Mouse (Mus musculus): ENCODE data around the gene Vmn2r7. TPM values are rescaled to one million over a fixed set of nuclear protein-coding genes. Genes with fewer than 3 reads are reported as not detected.
"Not testable (repeated sequence)": the region's sequence is repeated elsewhere in the genome, so short reads cannot be mapped to it uniquely, and the experiment has no call there.

Vmn2r7 gene
- polyA plus RNA-seq (2015; fragmentation: Nextera tagmentation; extraction: Ambion mirVana): not detected in 2 replicates

GRCm38 (mm10) chr3:64844665-64845064 is at the start of gene Vmn2r7:
Gene Vmn2r7, minus strand, starts transcription at chr3:64844765.
- ATAC-seq (ENCODE audit: low FRiP score, low read depth); H3K9me3 ChIP-seq; H3K4me3 ChIP-seq; H3K4me2 ChIP-seq; H3K36me3 ChIP-seq; H3K9ac ChIP-seq; H3K27me3 ChIP-seq; H3K4me1 ChIP-seq (replicated peaks); H3K27ac ChIP-seq (replicated peaks): not testable (repeated sequence)
- WGBS: 94% methylated on average over 2 of the region's 3 CpGs

DNA sequence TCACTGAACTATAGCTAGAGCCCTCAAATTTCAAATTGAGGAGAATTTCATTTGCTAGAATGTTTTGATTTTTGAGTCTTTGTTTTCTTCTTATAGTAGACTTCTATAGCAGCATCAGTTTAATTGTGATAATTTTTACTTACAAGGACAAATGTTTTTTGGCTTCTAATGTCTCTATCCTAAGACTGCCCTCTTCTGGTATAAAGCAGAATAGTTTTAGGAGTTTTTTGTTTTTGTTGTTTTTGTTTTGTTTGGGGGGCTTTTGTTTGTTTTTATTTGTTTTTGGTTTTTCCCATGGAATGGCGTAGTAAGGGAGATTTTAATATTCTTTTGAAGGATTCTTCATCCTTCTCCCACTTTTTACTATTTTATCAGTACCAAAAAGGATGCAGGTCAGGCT is 45.2 kb upstream of the Vmn2r7 start:
- no peak for ATAC-seq (ENCODE audit: low FRiP score, low read depth)
- WGBS: 70% methylated on average over 1 of the region's 1 CpGs
- Histone ChIP-seq H3K27ac (replicated peaks) (no peak overlapping the region), H3K9ac (no peak overlapping the region), H3K9me3 (no peaks in the 10 kb centered on the region), H3K4me1 (replicated peaks) (no peaks in the 10 kb centered on the region), H3K4me2 (no peak overlapping the region), H3K36me3 (no peaks in the 10 kb centered on the region), H3K4me3 (no peak overlapping the region), H3K27me3 (no peaks in the 10 kb centered on the region)

DNA sequence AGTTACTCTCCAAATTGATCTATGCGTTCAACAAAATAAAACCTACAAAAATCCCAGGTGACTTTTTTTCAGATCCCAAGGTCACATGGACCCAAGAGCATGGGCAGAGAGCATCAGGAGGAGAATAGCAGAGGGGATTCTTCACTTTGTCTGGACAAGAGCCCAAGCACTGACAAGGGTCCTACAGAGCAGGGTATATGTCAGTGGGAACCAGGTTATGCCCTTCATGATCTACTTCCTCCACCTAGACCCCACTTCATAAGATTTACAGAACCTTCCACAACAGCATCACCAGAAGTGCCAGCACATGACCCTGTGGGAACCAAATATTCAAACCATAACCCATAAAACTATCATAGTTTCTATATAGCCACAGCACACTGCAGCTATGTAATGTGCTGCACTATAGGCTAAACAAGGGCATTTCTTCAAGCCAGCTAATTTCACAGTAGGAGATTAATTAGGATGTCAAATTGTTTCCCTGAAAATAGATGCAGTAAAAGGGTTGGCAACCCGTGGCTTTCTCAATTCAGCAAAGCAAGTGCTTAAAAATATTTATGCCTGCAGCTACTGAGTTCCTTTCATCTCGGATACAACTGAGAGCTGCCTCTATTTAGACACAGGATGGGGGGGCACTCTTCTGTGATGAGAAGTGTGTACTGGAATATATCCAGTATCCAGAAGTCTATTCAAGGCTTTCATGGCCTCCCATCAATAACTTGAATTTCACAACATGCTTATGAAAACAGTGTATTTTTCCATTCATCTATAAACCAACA is 33.8 kb upstream of the Vmn2r7 start:
- Histone ChIP-seq H3K9me3 (no peaks in the 10 kb centered on the region), H3K27me3 (no peaks in the 10 kb centered on the region), H3K4me1 (replicated peaks) (no peaks in the 10 kb centered on the region), H3K27ac (replicated peaks) (no peak overlapping the region), H3K4me2 (no peak overlapping the region), H3K36me3 (no peaks in the 10 kb centered on the region), H3K9ac (no peak overlapping the region), H3K4me3 (no peak overlapping the region)
- WGBS: 46% methylated on average over 3 of the region's 3 CpGs
- ATAC-seq (ENCODE audit: low FRiP score, low read depth): peak; percentile 42; the same call in 1 of the 2 replicates

GRCm38 (mm10) chr3:64876669-64877068 is 32.1 kb upstream of the Vmn2r7 start:
- no peak overlapping the region for H3K4me2 ChIP-seq
- H3K36me3 ChIP-seq: no peaks in the 10 kb centered on the region
- ATAC-seq (ENCODE audit: low FRiP score, low read depth): no peak
- WGBS: 64% methylated on average over 1 of the region's 1 CpGs
- H3K9me3 ChIP-seq: no peaks in the 10 kb centered on the region
- no peaks in the 10 kb centered on the region for H3K4me1 ChIP-seq (replicated peaks)
- no peaks in the 10 kb centered on the region for H3K27me3 ChIP-seq
- H3K27ac ChIP-seq (replicated peaks): no peak overlapping the region
- no peak overlapping the region for H3K9ac ChIP-seq
- no peak overlapping the region for H3K4me3 ChIP-seq

GRCm38 (mm10) chr3:64842881-64843280 is 1.7 kb downstream of the Vmn2r7 start:
- WGBS: 98% methylated on average over 2 of the region's 2 CpGs

GRCm38 (mm10) chr3:64842299-64842698 is 2.3 kb downstream of the Vmn2r7 start:
- H3K4me3 ChIP-seq: no peak overlapping the region
- no peak for ATAC-seq (ENCODE audit: low FRiP score, low read depth)
- 8% methylated on average over 4 of the region's 4 CpGs for WGBS

More at GRCm38 (mm10) chr3:64842881-64843280, 1.7 kb downstream of the Vmn2r7 start:
- H3K9me3 ChIP-seq: no peaks in the 10 kb centered on the region
- H3K4me2 ChIP-seq: no peak overlapping the region
- ATAC-seq (ENCODE audit: low FRiP score, low read depth): no peak
- H3K27me3 ChIP-seq: no peaks in the 10 kb centered on the region
- H3K36me3 ChIP-seq: no peaks in the 10 kb centered on the region
- H3K9ac ChIP-seq: no peak overlapping the region
- no peak overlapping the region for H3K27ac ChIP-seq (replicated peaks)
- no peaks in the 10 kb centered on the region for H3K4me1 ChIP-seq (replicated peaks)
- H3K4me3 ChIP-seq: no peak overlapping the region

DNA sequence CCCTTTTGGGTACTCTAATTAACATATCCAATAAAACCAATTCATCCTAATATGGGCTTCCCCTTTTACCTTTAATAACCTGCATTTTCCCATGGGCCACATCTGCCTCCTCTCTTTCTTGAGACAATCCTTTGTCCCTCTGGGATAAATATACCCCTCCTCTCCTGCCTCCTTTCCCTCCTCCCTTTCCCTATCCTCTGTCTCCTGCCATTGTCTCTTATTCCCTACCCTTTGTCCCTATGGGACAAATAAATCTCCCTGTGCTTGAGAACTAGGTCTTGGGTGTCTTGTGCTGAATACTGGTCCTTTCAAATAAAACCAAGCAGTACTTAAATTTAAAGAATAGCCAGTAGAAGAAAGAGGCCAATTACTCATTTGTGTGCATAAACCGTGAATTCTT is 13.4 kb downstream of the Vmn2r7 start:
- no peaks in the 10 kb centered on the region for H3K36me3 ChIP-seq
- no peaks in the 10 kb centered on the region for H3K27me3 ChIP-seq
- no peaks in the 10 kb centered on the region for H3K9me3 ChIP-seq
- WGBS: 55% methylated on average over 1 of the region's 1 CpGs
- no peak overlapping the region for H3K4me2 ChIP-seq
- no peak for ATAC-seq (ENCODE audit: low FRiP score, low read depth)
- no peak overlapping the region for H3K9ac ChIP-seq
- H3K27ac ChIP-seq (replicated peaks): no peak overlapping the region
- no peaks in the 10 kb centered on the region for H3K4me1 ChIP-seq (replicated peaks)
- H3K4me3 ChIP-seq: no peak overlapping the region

More at GRCm38 (mm10) chr3:64842299-64842698, 2.3 kb downstream of the Vmn2r7 start:
- H3K4me2 ChIP-seq: no peak overlapping the region
- H3K4me1 ChIP-seq (replicated peaks): no peaks in the 10 kb centered on the region
- no peak overlapping the region for H3K27ac ChIP-seq (replicated peaks)
- no peaks in the 10 kb centered on the region for H3K27me3 ChIP-seq
- H3K36me3 ChIP-seq: no peaks in the 10 kb centered on the region
- H3K9ac ChIP-seq: no peak overlapping the region
- no peaks in the 10 kb centered on the region for H3K9me3 ChIP-seq

GRCm38 (mm10) chr3:64791245-64791591 is 53.3 kb downstream of the Vmn2r7 start:
- Histone ChIP-seq H3K9ac (no peak overlapping the region), H3K4me3 (no peak overlapping the region), H3K36me3 (no peaks in the 10 kb centered on the region), H3K27me3 (0 out of 2 replicates have a peak, but pooled peaks cover 3% of the 10 kb centered on the region), H3K4me1 (replicated peaks) (no peaks in the 10 kb centered on the region), H3K4me2 (no peak overlapping the region), H3K9me3 (no peaks in the 10 kb centered on the region), H3K27ac (replicated peaks) (no peak overlapping the region)
- WGBS: 51% methylated on average over 6 of the region's 6 CpGs
- peak; percentile 38; the same call in 1 of the 2 replicates for ATAC-seq (ENCODE audit: low FRiP score, low read depth)

DNA sequence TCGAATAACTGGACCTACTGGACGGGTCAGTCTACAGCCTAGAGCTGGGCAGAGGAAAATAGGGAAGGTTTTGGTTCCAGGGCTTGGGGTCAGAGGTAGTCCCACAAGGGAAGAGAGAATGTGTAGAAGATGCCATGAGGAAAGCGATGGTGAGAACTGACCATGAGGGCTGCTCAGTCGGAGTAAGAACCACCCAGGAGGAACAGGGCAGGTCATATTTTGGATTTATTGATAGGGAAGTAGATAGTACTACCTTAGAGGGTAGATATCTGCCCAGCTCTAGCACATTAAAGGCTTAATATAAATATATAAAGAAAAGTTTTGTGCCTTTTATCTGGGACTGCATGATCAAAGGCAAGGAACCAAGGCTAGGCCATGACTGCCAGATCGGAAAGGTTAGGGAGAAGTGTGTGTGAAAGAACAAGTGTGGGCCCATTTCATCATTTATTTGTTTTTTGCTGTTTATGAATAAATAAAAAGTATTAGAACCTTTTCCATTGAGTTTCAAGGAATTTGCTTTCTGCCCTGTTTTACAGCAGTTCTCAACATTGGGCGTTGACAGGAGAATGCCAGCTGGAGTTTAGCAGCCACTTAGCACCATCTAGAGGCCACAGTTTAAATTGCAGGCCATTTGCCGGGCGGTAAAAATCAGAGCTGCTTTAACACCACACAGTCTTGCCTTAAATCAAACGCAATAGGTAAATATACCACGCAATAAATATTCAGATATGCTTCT is 53.9 kb downstream of the Vmn2r7 start:
- Histone ChIP-seq H3K36me3 (no peaks in the 10 kb centered on the region), H3K27ac (replicated peaks) (no peak overlapping the region), H3K4me3 (no peak overlapping the region), H3K27me3 (0 out of 2 replicates have a peak, but pooled peaks cover 3% of the 10 kb centered on the region), H3K4me2 (no peak overlapping the region), H3K9ac (no peak overlapping the region), H3K9me3 (no peaks in the 10 kb centered on the region), H3K4me1 (replicated peaks) (no peaks in the 10 kb centered on the region)
- WGBS: 51% methylated on average over 10 of the region's 10 CpGs
- peak; percentile 91 for ATAC-seq (ENCODE audit: low FRiP score, low read depth)

- no peaks in the 10 kb centered on the region for H3K36me3 ChIP-seq
- 98% methylated on average over 1 of the region's 1 CpGs for WGBS
- H3K27ac ChIP-seq (replicated peaks): no peak overlapping the region
- no peaks in the 10 kb centered on the region for H3K4me1 ChIP-seq (replicated peaks)
- no peaks in the 10 kb centered on the region for H3K9me3 ChIP-seq
- no peaks in the 10 kb centered on the region for H3K27me3 ChIP-seq
- no peak overlapping the region for H3K9ac ChIP-seq
- H3K4me3 ChIP-seq: no peak overlapping the region
- ATAC-seq (ENCODE audit: low FRiP score, low read depth): no peak
- no peak overlapping the region for H3K4me2 ChIP-seq
Measured at GRCm38 (mm10) chr3:64782901-64783300, 61.7 kb downstream of the Vmn2r7 start.

GRCm38 (mm10) chr3:64772132-64772531 is 72.4 kb downstream of the Vmn2r7 start:
- Histone ChIP-seq H3K9ac (no peak overlapping the region), H3K9me3 (no peaks in the 10 kb centered on the region), H3K27ac (replicated peaks) (no peak overlapping the region), H3K36me3 (no peaks in the 10 kb centered on the region), H3K27me3 (no peaks in the 10 kb centered on the region), H3K4me3 (no peak overlapping the region), H3K4me2 (no peak overlapping the region), H3K4me1 (replicated peaks) (no peaks in the 10 kb centered on the region)
- 63% methylated on average over 1 of the region's 1 CpGs for WGBS
- ATAC-seq (ENCODE audit: low FRiP score, low read depth): no peak

GRCm38 (mm10) chr3:64756145-64756544 is 88.4 kb downstream of the Vmn2r7 start:
- ATAC-seq (ENCODE audit: low FRiP score, low read depth): no peak
- H3K36me3 ChIP-seq: no peaks in the 10 kb centered on the region
- no peak overlapping the region for H3K27ac ChIP-seq (replicated peaks)
- no peak overlapping the region for H3K4me2 ChIP-seq
- 80% methylated on average over 2 of the region's 2 CpGs for WGBS
- 0 out of 2 replicates have a peak, but pooled peaks cover 6% of the 10 kb centered on the region for H3K9me3 ChIP-seq
- no peak overlapping the region for H3K9ac ChIP-seq
- no peaks in the 10 kb centered on the region for H3K4me1 ChIP-seq (replicated peaks)
- no peak overlapping the region for H3K4me3 ChIP-seq
- no peaks in the 10 kb centered on the region for H3K27me3 ChIP-seq
